Mouse (Mus musculus) cerebellum, adult 9-10 months (tissue): ENCODE measurements around the gene Odr4.

Source experiments
- DNase-seq: peaks from one replicate; pipeline ENCODE4 v3.0.0; 2022

Gene Odr4

GRCm38 (mm10) chr1:150392638-150393487 lies at the start of gene Odr4, which contains the start of gene Tpr:
TSS of gene Odr4 (minus strand) at chr1:150393080.
TSS of gene Tpr (plus strand) at chr1:150392838.
- DNase-seq, result peak; percentile 100

GRCm38 (mm10) chr1:150441731-150442130 lies 48.9 kb upstream of the Odr4 start:
- DNase-seq, result no peak

- DNase-seq, result no peak
These were observed 45.8 kb upstream of the Odr4 start for GRCm38 (mm10) chr1:150438641-150439040.

GRCm38 (mm10) chr1:150426216-150426615 lies 33.3 kb upstream of the Odr4 start:
- DNase-seq, result no peak

- DNase-seq, result no peak
These were observed 32.8 kb upstream of the Odr4 start for GRCm38 (mm10) chr1:150425665-150426064.

GRCm38 (mm10) chr1:150418426-150418825 lies 25.5 kb upstream of the Odr4 start:
- no peak for DNase-seq

GRCm38 (mm10) chr1:150416006-150416405 lies 23.1 kb upstream of the Odr4 start:
- DNase-seq, result no peak

- no peak for DNase-seq
These were observed 17.1 kb upstream of the Odr4 start for GRCm38 (mm10) chr1:150409996-150410395.

GRCm38 (mm10) chr1:150407285-150407684 lies 14.4 kb upstream of the Odr4 start:
- no peak for DNase-seq

GRCm38 (mm10) chr1:150404555-150404954 lies 11.7 kb upstream of the Odr4 start:
- DNase-seq, result no peak

GRCm38 (mm10) chr1:150403914-150404313 lies 11.0 kb upstream of the Odr4 start:
- DNase-seq, result no peak

GRCm38 (mm10) chr1:150396001-150396400 lies 3.1 kb upstream of the Odr4 start:
- no peak for DNase-seq

- no peak for DNase-seq
These were observed 590 bp upstream of the Odr4 start for GRCm38 (mm10) chr1:150393488-150393852.

GRCm38 (mm10) chr1:150391931-150392637 lies 796 bp downstream of the Odr4 start:
- DNase-seq, result peak; percentile 56

GRCm38 (mm10) chr1:150389390-150390129 lies 3.3 kb downstream of the Odr4 start:
- DNase-seq, result no peak

GRCm38 (mm10) chr1:150387572-150387971 lies 5.3 kb downstream of the Odr4 start:
- no peak for DNase-seq

- no peak for DNase-seq
These were observed 8.7 kb downstream of the Odr4 start for GRCm38 (mm10) chr1:150384138-150384537.

GRCm38 (mm10) chr1:150374247-150374646 lies 18.6 kb downstream of the Odr4 start:
- no peak for DNase-seq

- DNase-seq, result no peak
These were observed 20.0 kb downstream of the Odr4 start for GRCm38 (mm10) chr1:150372895-150373294.

GRCm38 (mm10) chr1:150360864-150361263 lies 32.0 kb downstream of the Odr4 start:
- DNase-seq, result no peak

GRCm38 (mm10) chr1:150335111-150335510 lies 57.8 kb downstream of the Odr4 start:
- no peak for DNase-seq

- DNase-seq, result no peak
These were observed 73.7 kb downstream of the Odr4 start, which contains the start of gene Pdc for GRCm38 (mm10) chr1:150319205-150319604. TSS of gene Pdc (plus strand) at chr1:150319417.
